Mouse (Mus musculus) forebrain, postnatal 0 days (tissue): ENCODE data around the gene Hist2h2aa1. TPM values are rescaled to one million over a fixed set of nuclear protein-coding genes. Genes with fewer than 3 reads are reported as not detected.
A peak's percentile ranks its signal among the peaks of the same experiment; 100 is the strongest.
"Not testable (repeated sequence)": the region's sequence is repeated elsewhere in the genome, so short reads cannot be mapped to it uniquely, and the experiment has no call there.

Experiments used
- ATAC-seq: fragments of 200-750 bp; cut with Nextera tagmentation; 2 replicates; pipeline ENCODE4 v1.8.0; 2017; ENCODE audit warnings: mild to moderate bottlenecking, moderate library complexity
- DNase-seq: peaks from one replicate; pipeline ENCODE4 v3.0.0-alpha.2; 2015
- H3K27ac ChIP-seq: fragments of 300-500 bp; sonication (generic); 2 replicates; pipeline ENCODE4 v1.5.1; 2014; ENCODE audit warnings: low read depth, mild to moderate bottlenecking, antibody characterized with exemption, low read length, moderate library complexity, mixed read lengths
- H3K27me3 ChIP-seq: fragments of 300-500 bp; sonication (generic); 2 replicates; pipeline ENCODE4 v1.6.1; 2014; ENCODE audit warnings: mild to moderate bottlenecking, low read length, mixed read lengths; ENCODE audit not compliant: insufficient read depth
- H3K36me3 ChIP-seq: fragments of 300-500 bp; sonication (generic); 2 replicates; pipeline ENCODE4 v1.6.1; 2014; ENCODE audit warnings: mild to moderate bottlenecking, moderate library complexity; ENCODE audit not compliant: insufficient read depth
- H3K4me1 ChIP-seq: fragments of 300-500 bp; sonication (generic); 2 replicates; pipeline ENCODE4 v1.6.1; 2014; ENCODE audit warnings: antibody characterized with exemption; ENCODE audit not compliant: insufficient read depth
- H3K4me2 ChIP-seq: fragments of 300-500 bp; sonication (generic); 2 replicates; pipeline ENCODE4 v1.6.1; 2014; ENCODE audit warnings: low read depth, mild to moderate bottlenecking, moderate library complexity
- H3K4me3 ChIP-seq: fragments of 300-500 bp; sonication (generic); 2 replicates; pipeline ENCODE4 v1.5.1; 2014; ENCODE audit warnings: low read depth, low read length, mixed read lengths
- H3K9ac ChIP-seq: fragments of 300-500 bp; sonication (generic); 2 replicates; pipeline ENCODE4 v1.6.1; 2014; ENCODE audit warnings: mild to moderate bottlenecking
- H3K9me3 ChIP-seq: fragments of 300-500 bp; sonication (generic); 2 replicates; pipeline ENCODE4 v1.6.1; 2016; ENCODE audit warnings: low read length
- CTCF ChIP-seq: sonication (generic); IDR thresholded peaks from 2 replicates; pipeline ENCODE4 v1.5.1; 2016; ENCODE audit warnings: antibody characterized with exemption, control low read depth, low read depth
- WGBS: fragments of 180-500 bp; shearing (Covaris S2); extraction: QIAGEN DNeasy Blood & Tissue Kit; methylation state at CpG from one replicate; pipeline ENCODE4 v1.1.7; 2014; 5-methylcytosine and 5-hydroxymethylcytosine counted together
- polyA plus RNA-seq: library from polyadenylated mRNA; unstranded; fragments of >200 nt; fragmentation: Nextera tagmentation; extraction: Ambion mirVana; gene quantifications from 2 replicates; pipeline ENCODE4 v1.2.1, GENCODE M21; 2015
- total RNA-seq: library from RNA; depleted of rRNA; stranded (reverse); fragments of >200 nt; gene quantifications from 2 replicates; pipeline ENCODE4 v1.2.3, GENCODE M21; 2014

Hist2h2aa1 gene
- total and polyA plus RNA-seq, 2 experiments from 2014 or later = 23.3 to 906 TPM

DNA sequence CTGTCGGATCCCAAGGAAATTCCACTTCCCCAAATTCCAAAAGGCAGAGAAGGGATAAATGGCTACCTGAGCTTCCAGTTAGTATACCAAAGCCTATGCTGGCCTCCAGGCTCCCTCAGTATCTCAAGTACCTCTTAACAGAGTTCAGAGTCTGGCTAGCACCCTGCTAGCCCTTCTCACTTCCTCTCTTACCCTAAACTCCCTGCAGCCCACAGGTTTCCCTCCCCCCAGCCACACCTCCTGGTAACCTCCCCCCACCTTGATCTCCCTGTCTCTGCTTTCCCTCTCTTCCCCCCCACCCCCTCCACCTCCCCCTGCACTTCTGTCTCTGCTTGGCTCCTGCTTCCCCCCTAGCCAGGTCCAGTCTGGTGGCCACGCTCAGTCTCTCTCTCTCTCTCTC is 45.6 kb upstream of the Hist2h2aa1 start:
- Histone ChIP-seq H3K36me3 (0 out of 2 replicates have a peak, but pooled peaks cover 1% of the 10 kb centered on the region), H3K27me3 (no peaks in the 10 kb centered on the region), H3K4me2 (no peak overlapping the region), H3K4me1 (peaks cover 4% of the 10 kb centered on the region), H3K9ac (no peak overlapping the region), H3K27ac (no peak overlapping the region), H3K9me3 (no peaks in the 10 kb centered on the region), H3K4me3 (no peak overlapping the region)
- ATAC-seq (no peak), DNase-seq (no peak)
- 70% methylated on average over 2 of the region's 2 CpGs for WGBS
- no peak for TF ChIP-seq CTCF

DNA sequence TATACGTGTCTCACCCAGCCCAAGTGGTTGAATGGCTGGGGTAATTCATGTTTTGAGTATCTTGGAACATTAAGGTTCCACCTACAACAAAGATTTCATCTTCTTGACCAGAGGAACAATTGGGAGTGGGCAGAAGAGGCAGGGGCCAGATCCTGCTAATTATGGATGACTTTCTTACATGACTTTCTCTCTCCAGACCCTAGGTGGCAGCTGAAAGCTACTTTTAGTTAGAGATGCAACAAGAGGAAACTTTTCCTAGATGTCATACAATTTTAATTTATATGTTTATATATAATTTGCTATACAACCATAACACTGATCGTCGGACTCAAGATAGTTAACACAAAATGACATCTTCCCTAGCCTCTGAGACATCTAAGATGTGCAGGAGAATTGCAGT is 37.5 kb upstream of the Hist2h2aa1 start:
- Histone ChIP-seq H3K9me3 (no peaks in the 10 kb centered on the region), H3K27me3 (no peaks in the 10 kb centered on the region), H3K4me2 (no peak overlapping the region), H3K4me3 (no peak overlapping the region), H3K4me1 (no peaks in the 10 kb centered on the region), H3K36me3 (no peaks in the 10 kb centered on the region), H3K27ac (no peak overlapping the region), H3K9ac (no peak overlapping the region)
- 87% methylated on average over 3 of the region's 3 CpGs for WGBS
- TF ChIP-seq CTCF = peak; percentile 29
- no peak for ATAC-seq
- no peak for DNase-seq

DNA sequence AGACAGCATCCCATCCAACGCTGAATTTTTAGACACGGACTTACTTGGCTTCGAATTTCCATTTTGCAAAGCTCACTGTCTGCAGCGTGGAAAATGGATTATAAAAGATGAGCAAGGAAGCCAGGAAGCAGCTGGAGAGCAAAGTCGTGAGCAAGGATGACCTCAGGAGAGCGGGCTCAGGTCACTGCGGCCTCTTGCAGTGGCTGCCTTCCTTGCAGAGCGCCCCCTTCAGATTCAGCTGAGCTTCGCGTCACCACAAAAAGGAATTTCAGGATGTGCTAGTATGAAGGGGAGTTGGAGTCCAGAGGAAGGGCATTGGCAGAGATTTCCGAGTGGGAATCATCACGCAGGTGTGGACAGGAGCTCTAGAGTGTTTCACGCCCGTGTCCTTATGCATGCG is 36.1 kb upstream of the Hist2h2aa1 start:
- Histone ChIP-seq H3K4me2 (no peak overlapping the region), H3K4me3 (no peak overlapping the region), H3K27ac (no peak overlapping the region), H3K36me3 (no peaks in the 10 kb centered on the region), H3K9ac (no peak overlapping the region), H3K4me1 (no peaks in the 10 kb centered on the region), H3K9me3 (no peaks in the 10 kb centered on the region), H3K27me3 (no peaks in the 10 kb centered on the region)
- ATAC-seq = no peak
- no peak for DNase-seq
- WGBS = 28% methylated on average over 15 of the region's 15 CpGs
- peak; percentile 15; the same call in 1 of the 2 replicates for TF ChIP-seq CTCF

DNA sequence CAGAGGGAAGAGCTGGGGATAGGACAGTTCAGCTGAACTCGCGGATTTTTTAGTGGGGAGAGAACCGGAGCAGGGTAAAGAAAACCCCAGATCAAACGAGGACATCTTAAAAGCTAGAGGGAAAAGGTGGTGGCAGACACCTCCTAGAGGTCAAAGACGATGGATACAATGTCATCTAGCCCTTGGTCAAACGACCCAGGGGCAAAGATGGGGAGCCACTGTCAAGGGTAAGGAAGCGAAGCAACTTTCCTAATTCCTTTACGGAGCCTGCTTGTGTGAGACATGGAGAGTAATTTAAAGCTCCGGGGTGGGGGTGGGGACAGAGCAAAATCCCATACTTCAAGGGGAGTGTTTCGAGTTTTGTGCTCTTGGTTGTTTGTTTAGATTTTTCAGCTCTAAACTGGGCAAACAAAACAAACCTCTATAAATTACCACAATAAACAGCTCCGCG is 26.1 kb upstream of the Hist2h2aa1 start:
- no peaks in the 10 kb centered on the region for H3K36me3 ChIP-seq
- ATAC-seq = peak; percentile 37
- H3K9me3 ChIP-seq = no peaks in the 10 kb centered on the region
- DNase-seq = no peak
- H3K9ac ChIP-seq = peak overlapping the region; percentile 69
- peak; percentile 50 for TF ChIP-seq CTCF
- 0% methylated on average over 12 of the region's 12 CpGs for WGBS
- H3K27ac ChIP-seq = peak overlapping the region; percentile 92
- peak overlapping the region; percentile 80 for H3K4me2 ChIP-seq
- H3K4me1 ChIP-seq = peaks cover 5% of the 10 kb centered on the region
- no peaks in the 10 kb centered on the region for H3K27me3 ChIP-seq
- H3K4me3 ChIP-seq = peak overlapping the region; percentile 63

DNA sequence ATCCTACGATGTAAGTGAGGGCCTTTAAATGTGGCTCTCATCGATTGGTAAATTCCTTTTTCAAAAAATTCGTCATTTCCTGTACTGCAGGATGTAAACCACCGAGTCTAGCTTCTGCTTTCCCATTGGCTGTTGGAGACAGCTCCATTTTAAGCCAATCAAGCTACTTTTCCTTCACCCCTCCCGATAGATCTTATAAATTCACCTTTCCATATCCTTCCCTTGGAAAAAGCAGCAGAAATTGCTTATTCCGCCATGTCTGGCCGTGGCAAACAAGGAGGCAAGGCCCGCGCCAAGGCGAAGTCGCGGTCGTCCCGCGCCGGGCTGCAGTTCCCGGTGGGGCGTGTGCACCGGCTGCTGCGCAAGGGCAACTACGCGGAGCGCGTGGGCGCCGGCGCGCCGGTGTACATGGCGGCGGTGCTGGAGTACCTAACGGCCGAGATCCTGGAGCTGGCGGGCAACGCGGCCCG is 25.6 kb upstream of the Hist2h2aa1 start, which contains the start of the genes Bola1 and Hist2h2ab:
Bola1 (minus strand) TSS at position 49 of the 470 bp plus-strand sequence.
Hist2h2ab (plus strand) TSS at position 205 of the 470 bp plus-strand sequence.
- no peak for TF ChIP-seq CTCF
- Histone ChIP-seq H3K9me3 (no peaks in the 10 kb centered on the region), H3K27me3 (no peaks in the 10 kb centered on the region), H3K4me3 (peak within 1 kb of the TSS; percentile 63), H3K27ac (peak within 1 kb of the TSS; percentile 92), H3K9ac (peak within 1 kb of the TSS; percentile 69), H3K4me1 (peaks cover 5% of the 10 kb centered on the region), H3K36me3 (no peaks in the 10 kb centered on the region), H3K4me2 (peak within 1 kb of the TSS; percentile 80)
- WGBS = 2% methylated on average over 36 of the region's 37 CpGs
- ATAC-seq = peak; percentile 94
- DNase-seq = peak; percentile 90

DNA sequence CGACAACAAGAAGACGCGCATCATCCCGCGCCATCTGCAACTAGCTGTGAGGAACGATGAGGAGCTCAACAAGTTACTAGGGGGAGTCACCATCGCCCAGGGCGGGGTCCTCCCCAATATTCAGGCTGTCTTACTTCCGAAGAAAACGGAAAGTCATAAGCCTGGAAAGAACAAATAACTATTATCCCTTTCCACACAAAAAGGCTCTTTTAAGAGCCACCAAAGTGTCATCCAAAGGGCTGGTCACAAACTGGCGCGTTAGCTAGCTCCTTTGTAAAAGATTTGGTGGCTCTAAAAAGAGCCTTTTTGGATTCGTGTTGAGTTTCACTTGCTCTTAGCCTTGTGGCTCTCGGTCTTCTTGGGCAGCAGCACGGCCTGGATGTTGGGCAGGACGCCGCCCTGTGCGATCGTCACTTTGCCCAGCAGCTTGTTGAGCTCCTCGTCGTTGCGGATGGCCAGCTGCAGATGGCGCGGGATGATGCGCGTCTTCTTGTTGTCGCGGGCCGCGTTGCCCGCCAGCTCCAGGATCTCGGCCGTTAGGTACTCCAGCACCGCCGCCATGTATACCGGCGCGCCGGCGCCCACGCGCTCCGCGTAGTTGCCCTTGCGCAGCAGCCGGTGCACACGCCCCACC is 25.0 kb upstream of the Hist2h2aa1 start:
- DNase-seq, H3K36me3 ChIP-seq, H3K27me3 ChIP-seq, H3K4me1 ChIP-seq, H3K9me3 ChIP-seq: not testable (repeated sequence)
- H3K4me3 ChIP-seq = peak overlapping the region; percentile 63
- peak; percentile 5 for ATAC-seq
- H3K4me2 ChIP-seq = peak overlapping the region; percentile 80
- peak overlapping the region; percentile 92 for H3K27ac ChIP-seq
- H3K9ac ChIP-seq = peak overlapping the region; percentile 69
- WGBS = under 1% methylated on average over 33 of the region's 47 CpGs
